Mouse (Mus musculus) lung, adult 2 months (tissue): Measurements from ENCODE around the gene Polr2m.

Experiments
- CTCF ChIP-seq: fragments of 200-500 bp; IDR thresholded peaks from 2 replicates; pipeline ENCODE4 v1.5.1; 2011; ENCODE audit warnings: mild to moderate bottlenecking, low read length, control low read depth; ENCODE audit not compliant: insufficient read depth
- POLR2A ChIP-seq: fragments of 200-500 bp; IDR thresholded peaks from 2 replicates; pipeline ENCODE4 v1.6.1; 2011; ENCODE audit warnings: low read depth, mild to moderate bottlenecking, control low read depth, low read length, borderline replicate concordance; ENCODE audit errors: extremely low read depth

GRCm38 (mm10) chr9:71485475-71486094, at the start of gene Polr2m:
- peak; percentile 61; the same call in 1 of the 2 replicates for TF ChIP-seq POLR2A
- no peak for TF ChIP-seq CTCF
